Mouse (Mus musculus): ENCODE results near the gene Nkx3-2.

DNA sequence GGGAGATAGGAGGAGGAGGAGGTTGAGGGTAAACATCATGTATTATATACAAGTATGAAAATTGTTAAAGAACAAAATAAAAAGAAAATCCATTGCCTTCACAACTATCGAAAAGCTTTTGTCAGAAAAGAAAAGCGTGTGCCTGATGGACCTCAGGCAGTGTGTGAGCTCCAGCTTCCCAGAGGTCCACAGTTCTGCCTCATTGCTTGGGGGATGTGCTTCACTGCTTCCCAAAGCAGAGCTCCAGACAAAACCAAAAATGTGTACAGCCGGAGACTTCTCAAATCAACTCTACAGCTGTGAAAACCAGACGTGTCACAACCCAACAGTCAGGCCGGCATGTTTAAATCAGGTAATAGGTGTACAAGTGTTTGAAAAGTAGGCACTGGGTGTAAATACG lies 38.7 kb downstream of the Nkx3-2 start:
- no peak for TF ChIP-seq EP300 (IDR thresholded peaks at IDR 0.05; ENCODE audit: low read depth)
- no peak for TF ChIP-seq CTCF (IDR thresholded peaks at IDR 0.05; ENCODE audit: low read depth)
